Mouse (Mus musculus) frontal cortex, postnatal 14 days (tissue): Measurements from ENCODE around the gene Sugp2.

Source experiments
- DNase-seq, 2 experiments: peaks; one replicate each; pipeline ENCODE4 v3.0.0; 2022; ENCODE audit warnings: low spot score in 2 of 2

Sugp2 gene

DNA sequence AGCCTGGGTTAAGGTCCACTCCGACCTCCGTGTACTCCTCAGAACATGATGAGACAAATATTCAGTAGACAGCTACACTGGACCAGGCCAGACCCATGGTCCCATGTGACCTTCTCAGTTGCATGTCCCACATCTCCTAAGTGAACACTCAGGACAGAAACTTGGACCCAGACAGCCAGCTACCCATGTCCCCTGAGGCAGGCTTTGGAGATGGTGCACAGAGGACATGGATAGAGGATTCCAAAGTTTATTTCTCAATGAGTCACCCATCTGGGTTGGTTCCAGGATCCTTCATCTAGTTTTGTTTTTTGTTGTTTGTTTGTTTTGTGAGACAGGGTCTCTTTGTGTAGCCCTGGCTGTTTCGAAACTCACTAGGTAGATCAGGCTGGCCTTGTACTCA, 13.1 kb upstream of the Sugp2 start:
- DNase-seq = no peak

DNA sequence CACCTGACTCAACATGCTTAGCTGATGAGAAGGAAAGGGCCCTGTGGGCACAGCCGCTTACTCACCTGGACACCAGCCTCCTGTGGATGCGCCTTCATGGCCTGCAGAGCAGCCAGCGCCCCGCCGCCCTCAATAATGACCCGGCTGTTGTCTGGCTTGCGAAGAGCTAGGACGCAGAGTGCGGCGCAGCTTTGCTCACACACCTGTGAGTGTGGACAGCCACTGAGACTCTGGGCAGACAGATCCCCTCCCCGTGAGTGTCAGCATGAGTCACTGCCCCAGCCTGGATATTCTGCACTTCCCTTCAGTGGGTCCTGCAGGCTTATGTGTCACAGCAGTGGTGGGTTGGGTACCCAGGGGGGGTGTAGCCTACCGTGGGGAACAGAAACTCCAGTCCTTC, 12.0 kb upstream of the Sugp2 start:
- DNase-seq = no peak

- DNase-seq = no peak
Measured at GRCm38 (mm10) chr8:70223341-70223740, 10.7 kb upstream of the Sugp2 start.

DNA sequence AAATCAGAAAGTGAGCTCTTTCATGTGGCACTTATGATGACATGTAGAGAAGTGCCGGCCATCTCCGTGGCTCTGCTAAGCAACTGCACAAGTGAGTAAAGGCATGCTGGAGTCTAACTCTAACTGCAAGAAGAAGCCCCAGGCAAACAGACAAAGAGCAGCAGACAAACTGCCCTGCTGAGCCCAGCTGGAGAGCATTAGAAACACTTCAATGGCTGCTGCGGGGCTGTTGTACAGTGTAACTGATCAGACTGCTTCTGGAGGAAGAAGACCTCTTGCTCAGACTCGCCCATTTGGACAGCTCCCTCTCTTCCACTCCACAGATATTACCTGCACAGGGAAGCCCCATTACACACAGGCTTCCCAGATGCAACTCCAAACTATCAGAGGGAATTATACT, 6.0 kb upstream of the Sugp2 start:
- DNase-seq = no peak

DNA sequence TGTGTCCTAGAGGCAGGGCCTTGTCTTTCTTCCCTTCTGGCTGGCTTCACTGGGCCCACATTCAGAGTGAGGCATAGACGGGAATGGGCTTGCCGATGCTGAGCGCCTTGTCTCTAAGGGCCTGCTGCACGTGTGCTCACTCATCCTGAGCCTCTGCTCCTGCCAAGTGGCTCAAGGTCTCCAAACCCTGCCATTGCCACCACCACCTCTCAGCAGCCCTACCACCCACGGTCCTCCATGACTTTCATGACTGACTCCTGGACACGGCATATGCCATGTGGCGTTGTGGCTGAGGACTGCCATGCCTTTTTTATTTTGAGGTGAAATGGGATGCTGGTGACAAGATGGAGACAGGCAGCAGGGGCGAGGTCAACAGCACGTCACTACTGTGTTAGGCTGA, 3.2 kb upstream of the Sugp2 start:
- DNase-seq = no peak

DNA sequence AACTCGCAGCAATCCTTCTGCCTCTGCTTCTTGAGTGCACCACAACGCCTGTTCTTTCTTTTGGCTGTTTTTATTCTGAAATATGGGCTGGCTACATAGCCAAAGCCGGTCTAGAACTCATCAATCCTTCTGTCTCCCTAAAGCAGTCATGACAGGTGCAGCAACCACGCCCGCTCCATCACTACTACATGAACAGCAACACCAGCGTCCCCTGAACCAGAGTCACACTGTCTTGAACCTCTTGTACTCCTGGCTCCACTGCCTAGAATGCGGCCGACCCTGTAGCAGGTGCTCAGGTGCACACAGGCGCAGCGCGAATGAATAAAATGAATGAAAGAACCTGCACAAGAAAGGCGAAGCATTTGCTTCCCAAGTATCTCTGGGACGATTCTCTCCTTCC, 420 bp upstream of the Sugp2 start:
- DNase-seq = peak in 1 of 2 experiments; percentile 20

DNA sequence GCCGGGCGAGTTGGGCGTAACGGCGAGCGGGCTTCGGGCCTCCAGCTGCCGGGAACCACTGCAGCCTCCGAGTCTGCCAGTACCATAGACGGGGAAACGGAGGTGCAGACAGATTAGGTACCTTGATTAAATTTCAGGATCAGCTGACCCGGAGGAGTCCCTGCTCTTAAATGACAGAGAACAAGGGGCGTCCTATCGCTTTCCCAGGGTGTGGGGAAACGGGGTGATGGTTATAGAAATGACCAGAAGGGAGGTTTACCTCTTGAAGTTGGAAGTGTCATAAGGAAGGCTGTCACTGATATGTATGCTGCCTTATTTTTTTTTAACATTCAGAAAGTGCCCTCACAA, 729 bp downstream of the Sugp2 start:
- DNase-seq = no peak

DNA sequence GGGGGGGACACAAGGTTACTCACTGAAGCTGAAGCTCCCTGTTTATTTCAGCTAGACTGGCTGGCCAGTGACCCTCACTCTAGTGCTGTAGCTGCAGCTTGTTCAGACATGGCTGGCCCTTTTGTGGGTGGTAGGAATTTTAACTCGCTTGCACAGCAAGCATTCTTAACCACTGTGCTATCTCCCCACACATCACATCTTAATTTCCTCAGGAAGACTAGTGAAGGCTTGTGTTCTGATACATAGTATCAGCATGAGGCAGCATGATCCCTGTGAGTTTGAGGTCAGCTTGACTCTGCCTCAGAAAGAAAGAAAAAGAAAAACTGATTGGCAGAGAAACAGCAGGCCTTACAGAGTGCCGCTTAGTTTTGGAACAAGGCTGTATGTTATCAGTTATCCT, 3.8 kb downstream of the Sugp2 start:
- no peak for DNase-seq

GRCm38 (mm10) chr8:70240642-70241041, 6.6 kb downstream of the Sugp2 start:
- no peak for DNase-seq

GRCm38 (mm10) chr8:70246622-70247021, 12.6 kb downstream of the Sugp2 start:
- DNase-seq = no peak

DNA sequence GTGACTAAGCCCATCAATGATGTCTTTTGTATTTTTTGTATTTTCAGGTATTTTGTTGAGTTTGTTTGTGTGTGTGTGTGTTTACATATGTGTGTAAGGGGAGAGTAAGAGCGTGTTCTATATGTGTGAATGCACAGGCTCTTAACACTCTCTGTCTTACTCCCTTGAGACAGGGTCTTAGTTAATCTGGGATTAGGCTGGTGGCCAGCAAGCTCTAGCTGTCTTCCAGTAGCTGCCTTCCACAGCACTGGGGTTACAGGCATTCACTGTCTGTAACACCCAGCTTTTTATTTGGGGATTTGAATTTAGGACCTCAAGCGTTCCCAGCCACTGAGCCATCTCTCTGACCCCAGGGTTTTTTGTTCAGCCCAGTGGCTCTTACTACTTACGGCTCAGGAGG, 13.8 kb downstream of the Sugp2 start:
- no peak for DNase-seq

DNA sequence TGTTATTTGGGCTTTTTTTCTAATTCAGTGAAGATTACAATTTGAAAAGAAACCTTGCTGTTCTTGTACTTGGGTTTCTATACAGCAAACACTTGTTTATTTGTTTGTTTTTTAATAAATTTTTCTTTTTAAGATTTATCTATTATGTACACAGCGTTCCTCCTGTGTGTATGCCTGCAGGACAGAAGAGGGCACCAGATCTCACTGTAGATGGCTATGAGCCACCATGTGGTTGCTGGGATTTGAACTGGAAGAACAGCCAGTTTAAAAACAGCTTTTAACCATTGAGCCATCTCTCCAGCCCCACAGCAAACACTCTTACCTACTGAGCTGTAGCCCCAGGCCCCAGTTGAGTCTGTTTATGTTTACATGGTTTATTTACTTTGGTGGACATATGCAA, 20.6 kb downstream of the Sugp2 start:
- DNase-seq = no peak

DNA sequence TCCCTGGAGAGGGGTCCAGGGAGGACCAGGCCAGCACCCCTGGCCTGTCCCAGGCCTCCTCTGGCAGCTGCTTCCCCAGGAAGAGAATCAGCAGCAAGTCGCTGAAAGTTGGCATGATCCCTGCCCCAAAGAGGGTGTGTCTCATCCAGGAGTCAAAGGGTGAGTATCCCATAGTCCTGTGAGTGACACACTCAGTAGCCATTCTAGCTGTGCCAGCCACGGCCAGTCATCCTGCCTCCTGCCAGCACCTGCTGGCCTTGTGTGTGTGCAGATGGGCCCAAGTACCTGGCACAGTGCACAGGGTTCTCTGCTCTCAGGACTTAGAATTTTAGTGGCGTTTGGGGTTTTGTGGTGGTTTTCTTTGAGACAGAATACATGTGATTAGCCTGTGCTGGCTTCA, 23.4 kb downstream of the Sugp2 start:
- no peak for DNase-seq

GRCm38 (mm10) chr8:70258600-70258999, 24.6 kb downstream of the Sugp2 start:
- DNase-seq = no peak

- no peak for DNase-seq
Measured at GRCm38 (mm10) chr8:70259043-70259442, 25.0 kb downstream of the Sugp2 start.

GRCm38 (mm10) chr8:70267674-70268073, 33.6 kb downstream of the Sugp2 start:
- no peak for DNase-seq

- DNase-seq = no peak
Measured at GRCm38 (mm10) chr8:70268311-70268710, 34.3 kb downstream of the Sugp2 start.

GRCm38 (mm10) chr8:70268799-70269565, 35.0 kb downstream of the Sugp2 start:
- DNase-seq = peak; percentile 37 to 49

- no peak for DNase-seq
Measured at GRCm38 (mm10) chr8:70272949-70273348, 38.9 kb downstream of the Sugp2 start.

GRCm38 (mm10) chr8:70274350-70274749, 40.3 kb downstream of the Sugp2 start:
- DNase-seq = no peak

DNA sequence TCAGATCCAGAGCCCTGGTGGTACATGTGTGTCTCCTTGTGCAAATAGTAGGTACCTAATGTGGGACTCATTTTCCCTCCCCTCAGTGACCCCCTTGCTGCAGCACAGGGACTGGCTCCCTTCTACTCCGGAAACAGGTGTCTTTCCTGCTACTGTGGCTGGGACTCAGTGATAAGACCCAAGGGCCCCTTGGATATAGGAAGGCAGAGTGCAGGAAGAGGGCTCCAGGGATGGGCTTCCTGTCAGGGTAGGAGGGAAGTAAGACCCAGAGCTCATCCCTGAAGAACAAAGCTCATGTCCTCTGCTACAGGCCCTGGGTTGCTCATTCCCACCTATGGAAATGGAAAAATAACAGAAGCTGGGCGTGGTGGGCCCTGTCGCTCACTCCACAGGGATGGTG, 42.5 kb downstream of the Sugp2 start:
- DNase-seq = no peak

DNA sequence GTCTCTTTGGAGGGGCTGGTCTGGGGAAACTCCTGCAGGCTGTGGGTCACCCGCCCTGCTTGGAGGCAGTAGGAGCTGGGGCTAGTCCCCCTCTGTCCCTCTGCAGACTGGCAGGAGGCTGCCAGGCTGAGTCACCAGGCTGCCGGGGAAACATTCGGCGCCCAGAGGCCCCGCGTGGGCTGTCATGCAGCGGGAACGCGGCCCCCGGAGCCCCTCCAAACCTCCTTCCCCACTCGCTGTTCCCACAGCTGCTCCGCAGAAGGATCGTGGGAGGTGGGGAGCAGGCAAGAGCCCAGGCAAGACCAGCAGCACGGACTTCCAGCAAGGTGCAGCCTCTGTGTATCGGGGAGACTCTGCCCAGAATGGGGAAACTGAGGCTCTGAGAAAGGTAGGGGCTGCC, 44.1 kb downstream of the Sugp2 start:
- DNase-seq = no peak

GRCm38 (mm10) chr8:70279266-70279665, 45.2 kb downstream of the Sugp2 start:
- DNase-seq = no peak

DNA sequence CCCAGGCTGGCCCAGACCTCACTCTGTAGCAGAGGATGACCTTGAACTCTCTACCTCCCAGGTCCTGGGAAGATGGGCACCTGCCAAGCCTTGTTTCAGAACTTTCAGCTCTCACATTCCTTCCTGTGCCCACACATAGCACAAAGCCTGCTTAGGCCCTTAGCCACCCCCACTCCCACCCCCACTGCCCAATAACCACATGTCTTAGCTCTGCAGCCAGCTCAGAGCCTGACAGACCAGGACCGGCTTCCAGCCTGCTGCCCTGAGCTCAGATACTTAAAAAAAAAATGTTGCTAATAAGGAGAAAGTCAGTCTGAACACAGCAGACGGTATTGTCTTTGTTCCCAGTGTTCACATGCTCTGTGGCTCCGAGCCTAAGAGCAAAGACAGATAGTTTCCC, 47.0 kb downstream of the Sugp2 start:
- DNase-seq = no peak
